Mouse (Mus musculus) liver, adult 2 months (tissue): ENCODE measurements at regions not wholly inside any gene's neighbourhood (a gene's known extent, or its start where the extent isn't known, plus 50 kb on each side); places are given as distances from the start of the nearest gene placed in this dataset.

Source experiments
- DNase-seq: peaks from one replicate; pipeline ENCODE4 v3.0.0-alpha.2; 2011; ENCODE audit warnings: low read depth, low spot score; ENCODE audit errors: extremely low read depth
- H3K27ac ChIP-seq: fragments of 200-500 bp; replicated peaks from 2 replicates; pipeline ENCODE4 v1.5.1; 2012; ENCODE audit warnings: low read depth, mild to moderate bottlenecking, control low read depth, inconsistent platforms, low read length; ENCODE audit not compliant: insufficient read depth
- H3K27me3 ChIP-seq: fragments of 200-500 bp; 2 replicates; pipeline ENCODE4 v1.6.1; 2012; ENCODE audit warnings: mild to moderate bottlenecking, moderate library complexity, low read length, inconsistent platforms; ENCODE audit not compliant: control insufficient read depth, insufficient read depth
- H3K36me3 ChIP-seq: fragments of 200-500 bp; 2 replicates; pipeline ENCODE4 v1.6.1; 2012; ENCODE audit warnings: low read length, inconsistent platforms; ENCODE audit not compliant: control insufficient read depth, insufficient read depth
- H3K4me1 ChIP-seq: fragments of 200-500 bp; 2 replicates; pipeline ENCODE4 v1.6.1; 2011; ENCODE audit warnings: low read length; ENCODE audit not compliant: control insufficient read depth, insufficient read depth
- H3K4me3 ChIP-seq: fragments of 200-500 bp; 2 replicates; pipeline ENCODE4 v1.5.1; 2011; ENCODE audit warnings: low read depth, mild to moderate bottlenecking, control low read depth, low read length, moderate library complexity; ENCODE audit not compliant: insufficient read depth
- H3K79me2 ChIP-seq: fragments of 200-500 bp; 2 replicates; pipeline ENCODE4 v1.6.1; 2012; ENCODE audit warnings: inconsistent platforms, mild to moderate bottlenecking, low read length, moderate library complexity; ENCODE audit not compliant: control insufficient read depth, insufficient read depth
- H3K9ac ChIP-seq: fragments of 200-500 bp; 2 replicates; pipeline ENCODE4 v1.6.1; 2012; ENCODE audit warnings: low read depth, mild to moderate bottlenecking, control low read depth, inconsistent platforms, low read length
- CTCF ChIP-seq: fragments of 200-500 bp; IDR thresholded peaks from 2 replicates; pipeline ENCODE4 v1.5.1; 2011; ENCODE audit warnings: low read depth, low read length, control low read depth
- POLR2A ChIP-seq: fragments of 200-500 bp; IDR thresholded peaks from 2 replicates; pipeline ENCODE4 v1.6.1; 2011; ENCODE audit warnings: low read length, control low read depth; ENCODE audit not compliant: insufficient read depth; ENCODE audit errors: extremely low read depth
- WGBS: fragments of 180-500 bp; shearing (Covaris S2); methylation state at CpG from one replicate; pipeline ENCODE4 v1.1.7; 2018; 5-methylcytosine and 5-hydroxymethylcytosine counted together

DNA sequence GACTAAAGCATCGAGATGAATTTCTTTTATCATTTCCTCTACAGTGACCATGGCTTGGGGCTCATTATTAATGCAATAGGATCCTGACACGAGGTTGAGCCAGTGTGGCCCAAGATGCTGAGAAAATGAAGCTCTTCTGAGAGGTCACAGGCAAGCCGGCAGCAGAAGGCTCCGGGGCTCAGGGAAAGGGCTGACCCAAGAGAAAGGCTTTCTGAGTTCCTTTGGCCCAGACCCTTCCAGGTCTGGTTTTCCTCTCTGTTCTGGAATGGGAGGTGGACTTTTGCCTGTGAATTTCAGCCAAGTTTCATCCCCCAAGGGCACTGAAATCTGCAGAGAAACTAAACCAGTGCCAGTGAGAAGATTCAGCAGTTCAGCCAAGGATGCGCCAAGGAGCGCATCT is 145.7 kb upstream of the Slc38a2 start:
- TF ChIP-seq POLR2A (no peak), CTCF (no peak)
- Histone ChIP-seq H3K79me2 (no peaks in the 10 kb centered on the region), H3K9ac (no peak overlapping the region), H3K36me3 (no peaks in the 10 kb centered on the region), H3K27me3 (no peaks in the 10 kb centered on the region), H3K4me3 (no peak overlapping the region), H3K4me1 (no peaks in the 10 kb centered on the region), H3K27ac (no peak overlapping the region)
- WGBS = 90% methylated on average over 6 of the region's 6 CpGs
- no peak for DNase-seq

DNA sequence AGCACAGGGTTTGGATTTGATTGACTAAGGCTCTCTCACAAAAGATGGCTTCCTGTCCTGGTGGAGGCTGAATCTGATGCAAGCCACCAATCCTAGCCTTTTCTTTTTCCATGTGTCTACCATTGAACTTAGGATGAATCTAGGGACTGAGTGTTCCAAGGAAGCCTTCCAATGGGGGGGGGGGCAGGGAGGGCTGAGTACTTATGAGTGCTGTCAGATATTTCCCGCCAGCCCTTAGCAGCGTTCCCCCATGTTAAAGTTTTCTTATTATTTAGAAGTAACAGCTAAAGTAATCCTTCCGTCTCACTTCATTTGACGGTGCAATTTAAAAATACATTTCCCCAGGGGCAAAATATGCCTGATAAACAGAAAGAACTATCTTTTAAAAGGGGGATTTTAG is 144.8 kb upstream of the Slc38a2 start:
- no peaks in the 10 kb centered on the region for H3K27me3 ChIP-seq
- no peak overlapping the region for H3K9ac ChIP-seq
- H3K79me2 ChIP-seq = no peaks in the 10 kb centered on the region
- WGBS = 92% methylated on average over 4 of the region's 4 CpGs
- no peak for DNase-seq
- H3K4me3 ChIP-seq = no peak overlapping the region
- TF ChIP-seq POLR2A (no peak), CTCF (no peak)
- H3K27ac ChIP-seq = no peak overlapping the region
- H3K4me1 ChIP-seq = no peaks in the 10 kb centered on the region
- H3K36me3 ChIP-seq = no peaks in the 10 kb centered on the region

DNA sequence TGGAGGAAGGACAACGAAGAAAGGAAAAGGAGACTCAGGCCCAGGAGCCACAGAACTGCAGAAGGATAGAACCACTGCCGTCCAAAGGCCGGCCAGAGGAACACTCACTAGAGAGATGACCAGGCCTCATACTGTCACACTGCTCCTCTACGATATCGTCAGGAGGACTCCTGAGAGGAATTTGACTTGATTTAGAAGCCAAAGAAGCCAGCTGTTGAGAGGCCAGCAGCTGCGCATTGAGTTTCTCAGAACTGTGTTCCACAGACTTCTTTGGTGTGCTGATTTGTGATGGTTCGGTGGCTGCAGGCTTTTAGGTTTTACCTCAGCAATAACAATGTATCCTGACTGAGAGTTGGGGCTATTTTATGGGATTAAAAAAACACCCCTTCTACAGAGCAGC is 144.1 kb upstream of the Slc38a2 start:
- Histone ChIP-seq H3K9ac (no peak overlapping the region), H3K27me3 (no peaks in the 10 kb centered on the region), H3K36me3 (no peaks in the 10 kb centered on the region), H3K4me3 (no peak overlapping the region), H3K79me2 (no peaks in the 10 kb centered on the region), H3K4me1 (no peaks in the 10 kb centered on the region), H3K27ac (no peak overlapping the region)
- WGBS = 97% methylated on average over 7 of the region's 7 CpGs
- TF ChIP-seq CTCF (no peak), POLR2A (no peak)
- no peak for DNase-seq

DNA sequence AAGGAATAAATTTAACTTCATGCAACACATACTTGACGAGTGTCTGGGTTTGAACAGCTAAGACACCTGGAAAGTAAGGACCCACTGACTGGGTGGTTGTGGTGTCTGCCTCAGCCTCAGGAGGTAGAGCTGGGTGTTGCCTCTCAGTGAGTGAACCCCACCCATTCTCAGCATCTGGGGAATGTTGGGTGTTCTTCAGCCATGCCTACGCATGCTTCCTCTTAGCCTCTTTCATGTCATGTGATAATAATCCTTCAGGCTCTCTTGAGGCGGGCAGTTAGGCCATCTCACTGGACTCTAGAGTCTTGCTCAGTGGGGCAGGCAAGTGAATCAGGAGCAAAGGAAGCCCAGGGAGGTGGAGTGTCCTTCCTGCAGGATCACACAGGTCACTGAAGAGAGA is 143.4 kb upstream of the Slc38a2 start:
- no peaks in the 10 kb centered on the region for H3K4me1 ChIP-seq
- H3K4me3 ChIP-seq = no peak overlapping the region
- WGBS = 92% methylated on average over 3 of the region's 3 CpGs
- no peak for DNase-seq
- no peaks in the 10 kb centered on the region for H3K36me3 ChIP-seq
- no peak overlapping the region for H3K27ac ChIP-seq
- TF ChIP-seq CTCF = no peak
- TF ChIP-seq POLR2A = no peak
- no peaks in the 10 kb centered on the region for H3K79me2 ChIP-seq
- no peak overlapping the region for H3K9ac ChIP-seq
- no peaks in the 10 kb centered on the region for H3K27me3 ChIP-seq

DNA sequence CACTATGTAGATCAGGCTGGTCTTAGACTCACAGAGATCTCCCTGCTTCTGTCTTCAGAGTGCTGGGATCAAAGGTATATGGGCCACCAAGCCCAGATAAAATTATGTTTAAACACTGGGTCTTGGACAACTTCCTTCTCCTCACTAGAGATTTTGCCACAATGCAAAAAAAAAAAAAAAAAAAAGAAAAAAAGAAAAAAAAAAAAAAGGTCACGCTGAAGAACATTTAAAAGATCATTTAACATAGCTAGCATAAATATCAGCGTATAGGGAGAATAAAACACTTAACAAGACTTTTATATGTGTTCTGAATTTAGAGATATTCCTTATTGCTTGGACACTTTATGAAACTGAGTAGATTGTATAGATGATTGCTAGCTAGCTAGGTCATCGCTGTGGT is 137.1 kb upstream of the Slc38a2 start:
- Histone ChIP-seq H3K4me3 (no peak overlapping the region), H3K4me1 (peaks cover 4% of the 10 kb centered on the region; the same call in 1 of the 2 replicates), H3K27ac (no peak overlapping the region), H3K79me2 (no peaks in the 10 kb centered on the region), H3K27me3 (no peaks in the 10 kb centered on the region), H3K36me3 (no peaks in the 10 kb centered on the region), H3K9ac (no peak overlapping the region)
- WGBS = 95% methylated on average over 3 of the region's 3 CpGs
- DNase-seq = no peak
- no peak for TF ChIP-seq POLR2A
- no peak for TF ChIP-seq CTCF

DNA sequence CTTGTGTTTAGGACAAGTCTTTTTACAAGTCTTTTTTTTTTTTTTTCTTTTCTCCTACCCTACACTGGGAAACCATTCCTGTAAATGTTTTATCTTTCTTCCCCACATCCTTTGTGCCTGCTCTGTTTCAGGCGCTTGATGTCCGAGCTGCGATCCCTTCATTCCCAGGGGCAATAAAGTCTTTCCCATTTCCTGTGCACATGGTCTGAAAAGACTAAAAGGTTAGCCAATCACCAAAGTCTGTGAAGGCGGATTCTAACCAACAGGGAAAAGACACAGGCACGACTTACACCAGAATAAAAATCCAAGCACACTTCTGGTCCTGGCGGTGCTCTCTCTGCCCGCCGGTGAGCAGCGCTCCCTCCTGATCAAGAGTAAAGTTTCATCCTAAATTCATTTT is 135.3 kb upstream of the Slc38a2 start:
- Histone ChIP-seq H3K27ac (no peak overlapping the region), H3K79me2 (no peaks in the 10 kb centered on the region), H3K27me3 (no peaks in the 10 kb centered on the region), H3K9ac (no peak overlapping the region), H3K4me3 (no peak overlapping the region), H3K36me3 (no peaks in the 10 kb centered on the region), H3K4me1 (peaks cover 4% of the 10 kb centered on the region; the same call in 1 of the 2 replicates)
- WGBS = 89% methylated on average over 9 of the region's 9 CpGs
- TF ChIP-seq CTCF (no peak), POLR2A (no peak)
- no peak for DNase-seq
